Mouse (Mus musculus): Measurements from ENCODE around the gene Parp11. TPM values are rescaled to one million over a fixed set of nuclear protein-coding genes. Genes with fewer than 3 reads are reported as not detected.

The Parp11 gene
- polyA plus RNA-seq, 1 experiment from 2014 or later = 22.7 TPM

DNA sequence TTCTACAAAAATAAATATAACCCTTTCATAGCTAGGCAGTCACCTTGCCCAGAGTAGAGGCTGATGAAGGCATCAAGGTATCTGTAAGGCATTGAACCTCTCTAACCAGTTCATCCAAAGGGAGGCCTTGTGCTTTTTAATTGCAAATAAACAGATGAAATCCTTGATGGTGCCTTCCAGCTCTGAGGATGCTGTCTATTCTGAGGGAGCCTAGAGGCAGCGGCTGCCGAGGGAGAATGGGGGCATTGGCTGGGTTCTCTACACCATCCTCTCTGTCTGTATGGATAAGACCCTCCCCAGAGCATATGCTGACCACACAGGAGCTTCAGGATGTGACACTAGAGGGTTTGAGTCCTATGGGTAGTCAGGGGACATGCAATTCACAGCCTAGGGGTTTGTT is 28.3 kb upstream of the Parp11 start:
- WGBS = 70% methylated on average over 2 of the region's 2 CpGs
- no peak overlapping the region for H3K4me3 ChIP-seq (ENCODE audit: control insufficient read depth in 1 of 2, insufficient read depth in 1 of 2, low read depth in 1 of 2, low read length in 2 of 2)
- H3K4me2 ChIP-seq (ENCODE audit: low read length) = no peak overlapping the region
- no peaks in the 10 kb centered on the region for H3K36me3 ChIP-seq (ENCODE audit: control insufficient read depth, insufficient read depth, low read length)
- H3K27ac ChIP-seq (replicated peaks in 1 of 2; ENCODE audit: control insufficient read depth in 1 of 2, insufficient read depth in 1 of 2, low read depth in 2 of 2, low read length in 2 of 2) = no peak overlapping the region
- no peak overlapping the region for H3K9ac ChIP-seq (ENCODE audit: low read length)
- H3K9me3 ChIP-seq (ENCODE audit: control insufficient read depth, low read length) = no peaks in the 10 kb centered on the region
- peaks cover 12% of the 10 kb centered on the region for H3K27me3 ChIP-seq (ENCODE audit: control insufficient read depth, insufficient read depth, low read length)
- no peaks in the 10 kb centered on the region for H3K4me1 ChIP-seq (ENCODE audit: control insufficient read depth in 2 of 2, insufficient read depth in 2 of 2, low read length in 2 of 2)
- ATAC-seq (ENCODE audit: insufficient number of reproducible peaks, insufficient read depth, low FRiP score, low read depth) = no peak

DNA sequence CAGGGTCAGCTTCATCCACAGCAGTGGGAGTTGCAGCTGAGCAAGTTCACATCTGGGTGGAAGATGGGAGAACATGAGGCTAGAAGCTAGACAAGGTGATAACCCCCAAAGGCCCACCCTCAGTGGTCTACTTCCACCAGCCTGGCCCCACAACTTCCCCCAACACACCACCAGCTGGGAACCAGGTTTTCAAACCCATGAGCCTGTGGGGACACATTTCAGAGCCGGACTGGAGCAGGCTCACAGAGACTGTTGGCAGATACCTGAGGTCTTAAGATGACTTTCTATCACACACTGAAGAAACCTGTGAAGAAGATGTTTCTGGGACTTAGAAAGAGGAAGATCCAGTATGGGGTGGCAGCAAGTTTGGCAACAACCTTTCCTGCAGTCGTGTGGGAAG is 26.5 kb upstream of the Parp11 start:
- H3K36me3 ChIP-seq (ENCODE audit: control insufficient read depth, insufficient read depth, low read length) = no peaks in the 10 kb centered on the region
- H3K4me2 ChIP-seq (ENCODE audit: low read length) = no peak overlapping the region
- H3K9ac ChIP-seq (ENCODE audit: low read length) = no peak overlapping the region
- no peak overlapping the region for H3K4me3 ChIP-seq (ENCODE audit: control insufficient read depth in 1 of 2, insufficient read depth in 1 of 2, low read depth in 1 of 2, low read length in 2 of 2)
- H3K9me3 ChIP-seq (ENCODE audit: control insufficient read depth, low read length) = no peaks in the 10 kb centered on the region
- H3K27me3 ChIP-seq (ENCODE audit: control insufficient read depth, insufficient read depth, low read length) = peaks cover 12% of the 10 kb centered on the region
- H3K27ac ChIP-seq (replicated peaks in 1 of 2; ENCODE audit: control insufficient read depth in 1 of 2, insufficient read depth in 1 of 2, low read depth in 2 of 2, low read length in 2 of 2) = no peak overlapping the region
- no peak for ATAC-seq (ENCODE audit: insufficient number of reproducible peaks, insufficient read depth, low FRiP score, low read depth)
- H3K4me1 ChIP-seq (ENCODE audit: control insufficient read depth in 2 of 2, insufficient read depth in 2 of 2, low read length in 2 of 2) = no peaks in the 10 kb centered on the region
- WGBS = 49% methylated on average over 2 of the region's 2 CpGs

DNA sequence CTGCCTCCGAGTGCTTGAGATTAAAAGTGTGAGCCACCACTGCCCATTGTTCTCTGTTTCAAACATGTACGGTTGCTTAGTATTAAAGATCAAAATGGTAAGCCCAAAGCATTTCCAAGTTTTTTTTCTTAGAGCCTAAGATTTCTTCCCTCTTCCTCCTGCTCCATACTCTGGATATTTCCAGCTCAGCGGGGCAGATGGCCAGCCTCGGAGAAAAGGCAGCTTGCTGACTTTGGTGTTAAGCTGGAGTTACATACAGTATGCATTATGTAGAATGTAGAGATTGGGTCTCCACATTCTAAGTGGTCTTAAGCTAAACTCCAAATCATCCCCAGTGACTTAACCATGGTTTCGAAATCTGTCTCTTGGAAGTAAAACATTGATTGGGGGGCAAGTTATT is 21.5 kb upstream of the Parp11 start:
- Histone ChIP-seq H3K27ac (replicated peaks in 1 of 2; ENCODE audit: control insufficient read depth in 1 of 2, insufficient read depth in 1 of 2, low read depth in 2 of 2, low read length in 2 of 2) (no peak overlapping the region), H3K27me3 (ENCODE audit: control insufficient read depth, insufficient read depth, low read length) (peaks cover 6% of the 10 kb centered on the region), H3K4me3 (ENCODE audit: control insufficient read depth in 1 of 2, insufficient read depth in 1 of 2, low read depth in 1 of 2, low read length in 2 of 2) (no peak overlapping the region), H3K9ac (ENCODE audit: low read length) (no peak overlapping the region), H3K4me2 (ENCODE audit: low read length) (no peak overlapping the region), H3K9me3 (ENCODE audit: control insufficient read depth, low read length) (no peaks in the 10 kb centered on the region), H3K36me3 (ENCODE audit: control insufficient read depth, insufficient read depth, low read length) (no peaks in the 10 kb centered on the region), H3K4me1 (ENCODE audit: control insufficient read depth in 2 of 2, insufficient read depth in 2 of 2, low read length in 2 of 2) (peaks cover 7 to 10% of the 10 kb centered on the region in 2 experiments)
- no peak for ATAC-seq (ENCODE audit: insufficient number of reproducible peaks, insufficient read depth, low FRiP score, low read depth)
- WGBS = 68% methylated on average over 5 of the region's 5 CpGs

DNA sequence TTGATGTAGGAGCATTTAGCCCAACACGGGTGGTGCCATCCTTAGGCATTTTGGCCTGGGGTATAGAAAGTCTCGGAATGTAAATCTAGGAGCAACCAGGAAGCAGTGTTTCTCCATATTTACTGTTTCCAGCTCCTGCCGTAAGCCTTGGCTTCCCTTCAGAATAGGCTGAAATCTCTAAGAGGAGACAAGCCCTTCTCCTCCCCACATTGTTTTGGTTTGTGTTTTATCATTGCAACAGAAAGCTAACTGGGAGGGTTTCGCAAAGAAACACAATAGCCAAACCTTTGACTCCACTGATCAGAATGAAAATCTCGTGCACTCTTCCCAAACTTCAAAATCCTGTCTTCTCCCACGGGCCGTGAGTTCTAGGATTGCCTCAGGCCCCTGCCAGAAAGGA is 15.9 kb upstream of the Parp11 start:
- no peak overlapping the region for H3K4me2 ChIP-seq (ENCODE audit: low read length)
- WGBS = 72% methylated on average over 7 of the region's 7 CpGs

DNA sequence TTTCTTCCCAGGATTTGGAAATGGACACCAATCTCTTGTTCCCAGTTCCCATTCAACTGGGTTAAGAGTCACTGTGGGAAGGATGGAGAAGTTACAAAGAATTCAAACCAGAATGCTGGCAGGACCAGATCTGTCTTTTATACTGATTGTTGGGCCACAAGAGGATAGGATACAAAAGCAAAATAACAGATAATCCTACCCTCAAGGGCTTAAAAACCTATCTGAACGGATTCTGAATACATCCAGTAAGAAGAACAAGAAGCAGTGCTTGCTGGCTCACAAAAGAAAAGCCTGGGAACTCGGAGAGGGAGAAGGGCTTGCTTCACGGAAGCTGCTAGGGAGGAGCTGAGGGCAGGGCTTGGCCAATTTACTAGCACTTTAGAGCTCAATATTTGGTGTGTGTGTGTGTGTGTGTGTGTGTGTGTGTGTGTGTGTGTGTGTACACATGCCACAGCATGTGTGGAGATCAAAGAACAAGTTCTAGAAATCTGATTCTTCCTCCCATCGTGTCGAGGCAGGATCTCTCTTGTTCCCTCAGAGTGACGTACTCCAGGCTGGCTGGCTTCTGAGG is 15.4 kb upstream of the Parp11 start:
- H3K27ac ChIP-seq (replicated peaks in 1 of 2; ENCODE audit: control insufficient read depth in 1 of 2, insufficient read depth in 1 of 2, low read depth in 2 of 2, low read length in 2 of 2) = no peak overlapping the region
- H3K36me3 ChIP-seq (ENCODE audit: control insufficient read depth, insufficient read depth, low read length) = no peaks in the 10 kb centered on the region
- WGBS = 67% methylated on average over 6 of the region's 6 CpGs

More for the DNA sequence above, 15.9 kb upstream of the Parp11 start:
- no peaks in the 10 kb centered on the region for H3K36me3 ChIP-seq (ENCODE audit: control insufficient read depth, insufficient read depth, low read length)
- H3K27ac ChIP-seq (replicated peaks in 1 of 2; ENCODE audit: control insufficient read depth in 1 of 2, insufficient read depth in 1 of 2, low read depth in 2 of 2, low read length in 2 of 2) = no peak overlapping the region
- H3K4me1 ChIP-seq (ENCODE audit: control insufficient read depth in 2 of 2, insufficient read depth in 2 of 2, low read length in 2 of 2) = peaks cover 7 to 8% of the 10 kb centered on the region in 2 experiments
- H3K27me3 ChIP-seq (ENCODE audit: control insufficient read depth, insufficient read depth, low read length) = peaks cover 9% of the 10 kb centered on the region
- no peaks in the 10 kb centered on the region for H3K9me3 ChIP-seq (ENCODE audit: control insufficient read depth, low read length)
- no peak for ATAC-seq (ENCODE audit: insufficient number of reproducible peaks, insufficient read depth, low FRiP score, low read depth)
- no peak overlapping the region for H3K9ac ChIP-seq (ENCODE audit: low read length)
- no peak overlapping the region for H3K4me3 ChIP-seq (ENCODE audit: control insufficient read depth in 1 of 2, insufficient read depth in 1 of 2, low read depth in 1 of 2, low read length in 2 of 2)

DNA sequence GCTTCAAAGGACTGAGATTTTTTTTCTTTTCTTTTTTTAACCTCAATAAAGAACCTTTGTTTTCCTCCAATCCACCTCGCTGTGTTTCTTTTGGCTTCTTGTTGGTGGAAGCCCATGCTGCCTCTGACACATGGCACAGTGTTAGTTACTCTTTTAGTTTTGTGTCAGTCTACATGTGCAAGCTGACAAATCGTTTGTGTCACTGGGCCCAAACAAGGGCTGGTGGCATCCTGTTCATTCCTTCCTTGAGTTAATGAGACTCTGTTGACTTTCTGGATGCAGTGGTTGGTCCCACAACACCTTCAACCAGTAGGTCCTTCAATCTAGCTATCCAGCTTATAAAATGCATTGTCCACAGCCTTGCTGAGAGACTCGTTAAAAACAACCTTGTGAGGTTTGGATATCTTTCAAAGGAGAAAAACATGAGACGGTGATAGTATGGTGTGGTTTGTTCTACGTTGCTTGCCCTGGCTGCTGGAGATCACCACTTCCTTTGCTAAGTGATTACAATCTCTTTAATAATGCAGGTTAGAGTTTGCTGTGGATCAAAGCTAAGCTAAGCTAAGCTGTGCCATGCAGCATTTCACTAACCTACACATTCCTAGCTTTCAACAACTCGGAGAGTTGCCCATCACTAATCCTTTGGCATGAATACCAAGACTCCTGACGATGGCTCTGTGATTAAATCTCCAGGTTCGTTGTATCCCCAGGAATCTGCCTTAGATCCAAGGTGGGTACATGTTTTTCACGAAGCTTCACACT is 12.6 kb upstream of the Parp11 start:
- WGBS = 67% methylated on average over 9 of the region's 9 CpGs

More for the DNA sequence above, 15.4 kb upstream of the Parp11 start:
- H3K4me1 ChIP-seq (ENCODE audit: control insufficient read depth in 2 of 2, insufficient read depth in 2 of 2, low read length in 2 of 2) = peaks cover 2 to 4% of the 10 kb centered on the region in 2 experiments; a peak in 3 of 4 replicates
- no peak overlapping the region for H3K9ac ChIP-seq (ENCODE audit: low read length)
- H3K9me3 ChIP-seq (ENCODE audit: control insufficient read depth, low read length) = no peaks in the 10 kb centered on the region
- peaks cover 9% of the 10 kb centered on the region for H3K27me3 ChIP-seq (ENCODE audit: control insufficient read depth, insufficient read depth, low read length)
- ATAC-seq (ENCODE audit: insufficient number of reproducible peaks, insufficient read depth, low FRiP score, low read depth) = no peak
- no peak overlapping the region for H3K4me3 ChIP-seq (ENCODE audit: control insufficient read depth in 1 of 2, insufficient read depth in 1 of 2, low read depth in 1 of 2, low read length in 2 of 2)
- H3K4me2 ChIP-seq (ENCODE audit: low read length) = no peak overlapping the region

DNA sequence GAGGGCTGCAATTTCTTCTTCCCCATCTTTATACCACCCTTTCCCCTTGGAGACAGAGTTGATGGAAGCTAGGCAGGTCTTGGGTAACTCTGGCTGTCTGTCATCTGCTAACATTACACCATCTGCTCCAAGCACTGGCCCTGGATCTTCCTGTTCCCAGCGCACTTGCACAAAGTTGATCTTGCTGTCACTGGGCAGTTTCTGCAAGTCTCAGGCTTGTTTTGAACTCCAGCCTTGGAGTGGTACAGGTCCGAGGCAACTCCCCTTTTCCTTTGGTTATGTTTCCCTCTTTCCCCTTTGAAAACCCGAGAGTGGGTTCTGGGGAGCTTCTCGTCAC is 12.0 kb upstream of the Parp11 start:
- WGBS = 83% methylated on average over 4 of the region's 4 CpGs
- no peak for ATAC-seq (ENCODE audit: insufficient number of reproducible peaks, insufficient read depth, low FRiP score, low read depth)
- Histone ChIP-seq H3K27me3 (ENCODE audit: control insufficient read depth, insufficient read depth, low read length) (peaks cover 18% of the 10 kb centered on the region), H3K4me3 (ENCODE audit: control insufficient read depth in 1 of 2, insufficient read depth in 1 of 2, low read depth in 1 of 2, low read length in 2 of 2) (no peak overlapping the region), H3K27ac (replicated peaks in 1 of 2; ENCODE audit: control insufficient read depth in 1 of 2, insufficient read depth in 1 of 2, low read depth in 2 of 2, low read length in 2 of 2) (no peak overlapping the region), H3K4me1 (ENCODE audit: control insufficient read depth in 2 of 2, insufficient read depth in 2 of 2, low read length in 2 of 2) (peaks cover 4 to 5% of the 10 kb centered on the region in 2 experiments; a peak in 3 of 4 replicates), H3K36me3 (ENCODE audit: control insufficient read depth, insufficient read depth, low read length) (no peaks in the 10 kb centered on the region), H3K9ac (ENCODE audit: low read length) (no peak overlapping the region), H3K9me3 (ENCODE audit: control insufficient read depth, low read length) (0 out of 2 replicates have a peak, but pooled peaks cover 3% of the 10 kb centered on the region), H3K4me2 (ENCODE audit: low read length) (no peak overlapping the region)

More for the DNA sequence above, 12.6 kb upstream of the Parp11 start:
- no peak for ATAC-seq (ENCODE audit: insufficient number of reproducible peaks, insufficient read depth, low FRiP score, low read depth)
- Histone ChIP-seq H3K27me3 (ENCODE audit: control insufficient read depth, insufficient read depth, low read length) (peaks cover 18% of the 10 kb centered on the region), H3K27ac (replicated peaks in 1 of 2; ENCODE audit: control insufficient read depth in 1 of 2, insufficient read depth in 1 of 2, low read depth in 2 of 2, low read length in 2 of 2) (no peak overlapping the region), H3K9me3 (ENCODE audit: control insufficient read depth, low read length) (0 out of 2 replicates have a peak, but pooled peaks cover 3% of the 10 kb centered on the region), H3K4me1 (ENCODE audit: control insufficient read depth in 2 of 2, insufficient read depth in 2 of 2, low read length in 2 of 2) (peaks cover 0 to 1% of the 10 kb centered on the region in 2 experiments; a peak in 1 of 4 replicates), H3K4me3 (ENCODE audit: control insufficient read depth in 1 of 2, insufficient read depth in 1 of 2, low read depth in 1 of 2, low read length in 2 of 2) (no peak overlapping the region), H3K4me2 (ENCODE audit: low read length) (no peak overlapping the region), H3K36me3 (ENCODE audit: control insufficient read depth, insufficient read depth, low read length) (no peaks in the 10 kb centered on the region), H3K9ac (ENCODE audit: low read length) (no peak overlapping the region)
